Mouse (Mus musculus) layer of hippocampus, postnatal 10 days (tissue): ENCODE measurements around the gene Elp1. TPM values are rescaled to one million over a fixed set of nuclear protein-coding genes. Genes with fewer than 3 reads are reported as not detected.

ENCODE experiments used
- DNase-seq, 2 experiments: peaks; one replicate each; pipeline ENCODE4 v3.0.0; 2021; ENCODE audit warnings: low spot score in 2 of 2
- total RNA-seq, 2 experiments: library from RNA; stranded (reverse); gene quantifications; 2 replicates each; pipeline ENCODE4 v1.2.3; 2021

The Elp1 gene
- total RNA-seq, 2 experiments from 2014 or later: 73.8 to 78.5 TPM

- DNase-seq: no peak
These were observed 85.3 kb downstream of the Elp1 start for GRCm38 (mm10) chr4:56716801-56717200.

GRCm38 (mm10) chr4:56713155-56713554, 89.0 kb downstream of the Elp1 start:
- no peak for DNase-seq

- no peak for DNase-seq
These were observed 99.9 kb downstream of the Elp1 start for GRCm38 (mm10) chr4:56702234-56702633.

Other genes starting within 250 kb of the Elp1 start
- not detected for gene Gm26657, start 62.3 kb downstream of the Elp1 start, total RNA-seq
- under 1 TPM in 1 of 2 experiments, not detected in 1; 0.41 TPM for gene Actl7b, start 60.9 kb downstream of the Elp1 start, total RNA-seq
- gene Actl7a, start 58.9 kb downstream of the Elp1 start, total RNA-seq: not detected
- gene Fam206a, start within 50 bp of the Elp1 start, total RNA-seq: 10 to 100 TPM; 17.8 to 17.9 TPM
- gene Ctnnal1, start 62.9 kb upstream of the Elp1 start, total RNA-seq: 10 to 100 TPM; 13.1 to 17.6 TPM
- gene Tmem245, start 145.1 kb upstream of the Elp1 start, total RNA-seq: 10 to 100 TPM; 27.1 to 27.6 TPM
- gene Frrs1l, start 188.1 kb upstream of the Elp1 start, total RNA-seq: 100 to 1,000 TPM; 111 to 129 TPM